Mouse (Mus musculus): ENCODE results near the gene Morn4. TPM values are rescaled to one million over a fixed set of nuclear protein-coding genes. Genes with fewer than 3 reads are reported as not detected.

Morn4 gene
- polyA plus RNA-seq, 1 experiment from 2014 or later: 15.6 TPM

DNA sequence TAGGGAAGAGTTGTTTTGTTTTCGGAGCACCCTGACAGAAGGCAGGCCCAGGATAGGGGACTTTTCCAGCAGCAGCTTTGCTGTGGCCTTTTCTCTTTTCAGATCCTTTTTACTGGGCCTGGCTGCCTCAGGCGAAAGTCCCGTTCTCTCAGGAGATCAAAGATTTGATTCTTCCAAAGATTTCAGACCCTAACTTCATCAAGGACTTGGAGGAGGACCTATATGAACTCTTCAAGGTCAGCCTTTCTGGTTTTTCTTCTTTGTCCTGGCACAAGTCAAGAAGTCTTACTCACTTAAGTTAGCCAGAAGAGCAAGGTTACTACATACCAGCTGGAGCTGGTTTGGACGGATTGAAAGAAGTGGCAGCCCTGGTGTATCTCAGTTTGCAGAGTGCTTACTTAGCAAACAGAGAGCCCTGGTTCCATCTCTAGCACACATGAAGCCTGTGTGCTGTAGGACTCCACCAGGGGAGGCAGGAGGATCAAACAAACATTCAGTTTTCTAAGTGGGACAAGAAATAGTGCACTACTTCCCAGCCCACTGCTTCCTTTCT lies 29.7 kb upstream of the Morn4 start:
- H3K9me3 ChIP-seq (ENCODE audit: control insufficient read depth, low read length): no peaks in the 10 kb centered on the region

DNA sequence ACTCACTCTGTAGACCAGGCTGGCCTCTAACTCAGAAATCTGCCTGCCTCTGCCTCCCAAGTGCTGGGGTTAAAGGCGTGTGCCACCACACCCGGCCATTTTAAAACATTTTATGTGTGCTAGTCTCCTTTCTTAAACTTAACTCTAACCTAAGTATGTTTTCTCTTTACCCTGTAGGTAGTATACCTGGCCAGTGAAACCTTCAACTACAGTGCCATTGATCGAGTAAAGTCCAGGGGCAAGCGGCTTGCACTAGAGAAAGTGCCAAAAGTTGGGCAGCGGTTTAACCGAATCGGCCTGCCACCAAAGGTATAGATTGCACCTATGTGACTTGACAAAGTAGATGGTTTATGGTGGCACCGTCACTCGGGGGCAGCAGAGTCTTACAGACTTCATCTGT lies 18.5 kb upstream of the Morn4 start:
- no peak overlapping the region for H3K4me2 ChIP-seq (ENCODE audit: low read length)
- no peak overlapping the region for H3K27ac ChIP-seq (replicated peaks in 1 of 2; ENCODE audit: control insufficient read depth in 1 of 2, insufficient read depth in 1 of 2, low read depth in 2 of 2, low read length in 2 of 2)
- H3K4me1 ChIP-seq (ENCODE audit: control insufficient read depth in 2 of 2, insufficient read depth in 2 of 2, low read length in 2 of 2): no peaks in the 10 kb centered on the region
- no peaks in the 10 kb centered on the region for H3K27me3 ChIP-seq (ENCODE audit: control insufficient read depth, insufficient read depth, low read length)
- ATAC-seq (ENCODE audit: insufficient number of reproducible peaks, insufficient read depth, low FRiP score, low read depth): no peak
- peaks cover 57% of the 10 kb centered on the region for H3K36me3 ChIP-seq (ENCODE audit: control insufficient read depth, insufficient read depth, low read length)
- H3K9ac ChIP-seq (ENCODE audit: low read length): no peak overlapping the region
- WGBS: 90% methylated on average over 9 of the region's 9 CpGs
- no peaks in the 10 kb centered on the region for H3K9me3 ChIP-seq (ENCODE audit: control insufficient read depth, low read length)
- no peak overlapping the region for H3K4me3 ChIP-seq (ENCODE audit: control insufficient read depth in 1 of 2, insufficient read depth in 1 of 2, low read depth in 1 of 2, low read length in 2 of 2)

More for the DNA sequence above, 29.7 kb upstream of the Morn4 start:
- no peak overlapping the region for H3K27ac ChIP-seq (replicated peaks in 1 of 2; ENCODE audit: control insufficient read depth in 1 of 2, insufficient read depth in 1 of 2, low read depth in 2 of 2, low read length in 2 of 2)
- H3K9ac ChIP-seq (ENCODE audit: low read length): no peak overlapping the region
- H3K36me3 ChIP-seq (ENCODE audit: control insufficient read depth, insufficient read depth, low read length): peaks cover 73% of the 10 kb centered on the region
- WGBS: 88% methylated on average over 4 of the region's 4 CpGs
- ATAC-seq (ENCODE audit: insufficient number of reproducible peaks, insufficient read depth, low FRiP score, low read depth): no peak
- no peaks in the 10 kb centered on the region for H3K4me1 ChIP-seq (ENCODE audit: control insufficient read depth in 2 of 2, insufficient read depth in 2 of 2, low read length in 2 of 2)
- no peak overlapping the region for H3K4me3 ChIP-seq (ENCODE audit: control insufficient read depth in 1 of 2, insufficient read depth in 1 of 2, low read depth in 1 of 2, low read length in 2 of 2)
- H3K4me2 ChIP-seq (ENCODE audit: low read length): no peak overlapping the region
- no peaks in the 10 kb centered on the region for H3K27me3 ChIP-seq (ENCODE audit: control insufficient read depth, insufficient read depth, low read length)

GRCm38 (mm10) chr19:42099406-42099805 lies 13.2 kb upstream of the Morn4 start:
- WGBS: 82% methylated on average over 3 of the region's 3 CpGs
- H3K36me3 ChIP-seq (ENCODE audit: control insufficient read depth, insufficient read depth, low read length): peaks cover 40% of the 10 kb centered on the region
- no peak overlapping the region for H3K27ac ChIP-seq (replicated peaks in 1 of 2; ENCODE audit: control insufficient read depth in 1 of 2, insufficient read depth in 1 of 2, low read depth in 2 of 2, low read length in 2 of 2)
- ATAC-seq (ENCODE audit: insufficient number of reproducible peaks, insufficient read depth, low FRiP score, low read depth): no peak
- no peak overlapping the region for H3K4me3 ChIP-seq (ENCODE audit: control insufficient read depth in 1 of 2, insufficient read depth in 1 of 2, low read depth in 1 of 2, low read length in 2 of 2)
- H3K9ac ChIP-seq (ENCODE audit: low read length): no peak overlapping the region
- H3K27me3 ChIP-seq (ENCODE audit: control insufficient read depth, insufficient read depth, low read length): no peaks in the 10 kb centered on the region
- no peaks in the 10 kb centered on the region for H3K9me3 ChIP-seq (ENCODE audit: control insufficient read depth, low read length)
- H3K4me2 ChIP-seq (ENCODE audit: low read length): no peak overlapping the region
- H3K4me1 ChIP-seq (ENCODE audit: control insufficient read depth in 2 of 2, insufficient read depth in 2 of 2, low read length in 2 of 2): no peaks in the 10 kb centered on the region

- ATAC-seq (ENCODE audit: insufficient number of reproducible peaks, insufficient read depth, low FRiP score, low read depth): peak; percentile 68
- Histone ChIP-seq H3K4me2 (ENCODE audit: low read length) (peak overlapping the region; percentile 83), H3K36me3 (ENCODE audit: control insufficient read depth, insufficient read depth, low read length) (peaks cover 8% of the 10 kb centered on the region), H3K4me1 (ENCODE audit: control insufficient read depth in 2 of 2, insufficient read depth in 2 of 2, low read length in 2 of 2) (peaks cover 11 to 19% of the 10 kb centered on the region in 2 experiments), H3K27ac (replicated peaks in 1 of 2; ENCODE audit: control insufficient read depth in 1 of 2, insufficient read depth in 1 of 2, low read depth in 2 of 2, low read length in 2 of 2) (peak overlapping the region; percentile 76 to 93), H3K27me3 (ENCODE audit: control insufficient read depth, insufficient read depth, low read length) (no peaks in the 10 kb centered on the region), H3K4me3 (ENCODE audit: control insufficient read depth in 1 of 2, insufficient read depth in 1 of 2, low read depth in 1 of 2, low read length in 2 of 2) (peak overlapping the region; percentile 83 to 91), H3K9ac (ENCODE audit: low read length) (peak overlapping the region; percentile 83), H3K9me3 (ENCODE audit: control insufficient read depth, low read length) (no peaks in the 10 kb centered on the region)
- under 1% methylated on average over 49 of the region's 52 CpGs for WGBS
Measured at GRCm38 (mm10) chr19:42090637-42091141, 4.5 kb upstream of the Morn4 start.

DNA sequence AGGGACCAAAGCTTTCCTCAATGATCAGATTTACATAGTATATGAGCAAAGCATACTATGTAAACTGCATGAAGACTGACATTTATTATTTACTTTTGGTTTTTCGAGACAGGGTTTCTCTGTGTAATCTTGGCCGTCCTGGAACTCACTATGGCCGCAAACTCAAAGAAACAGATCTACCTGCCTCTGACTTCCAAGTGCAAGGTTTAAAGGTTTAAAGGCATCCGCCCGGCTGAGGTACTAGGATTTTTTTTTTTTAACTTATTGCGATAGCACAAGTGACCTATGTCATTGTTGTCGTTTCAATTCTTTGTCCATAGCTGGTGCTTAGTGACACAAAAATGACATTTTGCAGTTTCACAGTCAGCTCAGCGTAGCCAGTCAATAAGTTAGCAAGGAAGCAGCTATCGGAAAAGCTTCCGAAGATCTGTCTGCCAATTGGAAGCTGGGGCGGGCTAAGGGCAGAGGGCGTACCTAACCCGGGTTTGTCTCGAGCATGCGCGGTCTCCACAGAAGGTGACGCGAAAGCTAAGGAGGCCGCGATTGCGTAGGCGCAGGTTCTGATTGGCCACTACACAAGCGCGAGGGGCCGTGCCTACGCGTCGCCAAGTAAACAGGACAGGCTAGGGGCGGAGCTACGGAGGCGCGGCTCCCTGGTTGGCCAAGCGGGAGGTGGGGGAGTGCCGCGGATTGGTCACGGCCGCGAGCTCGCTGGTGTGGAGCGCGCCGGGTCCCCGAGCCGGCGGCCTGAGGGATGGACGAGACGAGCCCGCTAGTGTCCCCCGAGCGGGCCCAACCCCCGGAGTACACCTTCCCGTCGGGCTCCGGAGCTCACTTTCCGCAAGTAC lies 3.8 kb upstream of the Morn4 start, which contains the start of gene Pi4k2a:
Pi4k2a (plus strand) TSS at position 723 of the 848 bp plus-strand sequence.
- under 1% methylated on average over 49 of the region's 55 CpGs for WGBS
- H3K4me1 ChIP-seq (ENCODE audit: control insufficient read depth in 2 of 2, insufficient read depth in 2 of 2, low read length in 2 of 2): peaks cover 12 to 22% of the 10 kb centered on the region in 2 experiments

GRCm38 (mm10) chr19:42089103-42089747 lies 3.1 kb upstream of the Morn4 start:
- no peak for ATAC-seq (ENCODE audit: insufficient number of reproducible peaks, insufficient read depth, low FRiP score, low read depth)
- H3K9ac ChIP-seq (ENCODE audit: low read length): peak overlapping the region; percentile 64
- WGBS: 18% methylated on average over 14 of the region's 14 CpGs

More for the DNA sequence above, 3.8 kb upstream of the Morn4 start, which contains the start of gene Pi4k2a:
- H3K9ac ChIP-seq (ENCODE audit: low read length): peak within 1 kb of the TSS; percentile 83
- ATAC-seq (ENCODE audit: insufficient number of reproducible peaks, insufficient read depth, low FRiP score, low read depth): peak; percentile 99
- no peaks in the 10 kb centered on the region for H3K27me3 ChIP-seq (ENCODE audit: control insufficient read depth, insufficient read depth, low read length)
- H3K36me3 ChIP-seq (ENCODE audit: control insufficient read depth, insufficient read depth, low read length): peaks cover 6% of the 10 kb centered on the region
- H3K27ac ChIP-seq (replicated peaks in 1 of 2; ENCODE audit: control insufficient read depth in 1 of 2, insufficient read depth in 1 of 2, low read depth in 2 of 2, low read length in 2 of 2): peak within 1 kb of the TSS; percentile 86 to 93
- H3K4me3 ChIP-seq (ENCODE audit: control insufficient read depth in 1 of 2, insufficient read depth in 1 of 2, low read depth in 1 of 2, low read length in 2 of 2): peak within 1 kb of the TSS; percentile 83 to 91
- peak within 1 kb of the TSS; percentile 83 for H3K4me2 ChIP-seq (ENCODE audit: low read length)
- no peaks in the 10 kb centered on the region for H3K9me3 ChIP-seq (ENCODE audit: control insufficient read depth, low read length)

GRCm38 (mm10) chr19:42085690-42086089 lies 467 bp downstream of the Morn4 start:
- no peaks in the 10 kb centered on the region for H3K27me3 ChIP-seq (ENCODE audit: control insufficient read depth, insufficient read depth, low read length)
- ATAC-seq (ENCODE audit: insufficient number of reproducible peaks, insufficient read depth, low FRiP score, low read depth): no peak
- H3K36me3 ChIP-seq (ENCODE audit: control insufficient read depth, insufficient read depth, low read length): no peaks in the 10 kb centered on the region

More at GRCm38 (mm10) chr19:42089103-42089747, 3.1 kb upstream of the Morn4 start:
- H3K9me3 ChIP-seq (ENCODE audit: control insufficient read depth, low read length): no peaks in the 10 kb centered on the region
- peaks cover 12 to 22% of the 10 kb centered on the region in 2 experiments for H3K4me1 ChIP-seq (ENCODE audit: control insufficient read depth in 2 of 2, insufficient read depth in 2 of 2, low read length in 2 of 2)
- H3K4me3 ChIP-seq (ENCODE audit: control insufficient read depth in 1 of 2, insufficient read depth in 1 of 2, low read depth in 1 of 2, low read length in 2 of 2): peak overlapping the region; percentile 11 to 91
- peak overlapping the region; percentile 86 to 90 for H3K27ac ChIP-seq (replicated peaks in 1 of 2; ENCODE audit: control insufficient read depth in 1 of 2, insufficient read depth in 1 of 2, low read depth in 2 of 2, low read length in 2 of 2)
- peak overlapping the region; percentile 75 for H3K4me2 ChIP-seq (ENCODE audit: low read length)
- H3K36me3 ChIP-seq (ENCODE audit: control insufficient read depth, insufficient read depth, low read length): peaks cover 6% of the 10 kb centered on the region
- H3K27me3 ChIP-seq (ENCODE audit: control insufficient read depth, insufficient read depth, low read length): no peaks in the 10 kb centered on the region

More at GRCm38 (mm10) chr19:42085690-42086089, 467 bp downstream of the Morn4 start:
- H3K9ac ChIP-seq (ENCODE audit: low read length): peak overlapping the region; percentile 77
- peak overlapping the region; percentile 89 for H3K4me2 ChIP-seq (ENCODE audit: low read length)
- peaks cover 9 to 12% of the 10 kb centered on the region in 2 experiments for H3K4me1 ChIP-seq (ENCODE audit: control insufficient read depth in 2 of 2, insufficient read depth in 2 of 2, low read length in 2 of 2)
- H3K27ac ChIP-seq (replicated peaks in 1 of 2; ENCODE audit: control insufficient read depth in 1 of 2, insufficient read depth in 1 of 2, low read depth in 2 of 2, low read length in 2 of 2): no peak overlapping the region
- 7% methylated on average over 10 of the region's 10 CpGs for WGBS
- peak overlapping the region; percentile 68 to 79 for H3K4me3 ChIP-seq (ENCODE audit: control insufficient read depth in 1 of 2, insufficient read depth in 1 of 2, low read depth in 1 of 2, low read length in 2 of 2)
- H3K9me3 ChIP-seq (ENCODE audit: control insufficient read depth, low read length): no peaks in the 10 kb centered on the region
